Mouse (Mus musculus): Measurements from ENCODE around the gene D10Wsu102e.
A peak's percentile ranks its signal among the peaks of the same experiment; 100 is the strongest.

D10Wsu102e gene

GRCm38 (mm10) chr10:83359956-83360355, at the start of gene D10Wsu102e:
D10Wsu102e (plus strand) TSS chr10:83360221.
- peak; percentile 99 for DNase-seq

GRCm38 (mm10) chr10:83310356-83310755, 49.7 kb upstream of the D10Wsu102e start:
- DNase-seq, result no peak

- no peak for DNase-seq
Measured at GRCm38 (mm10) chr10:83313033-83313432, 47.0 kb upstream of the D10Wsu102e start.

GRCm38 (mm10) chr10:83320396-83320795, 39.6 kb upstream of the D10Wsu102e start:
- no peak for DNase-seq

GRCm38 (mm10) chr10:83320870-83321269, 39.2 kb upstream of the D10Wsu102e start:
- DNase-seq, result no peak

GRCm38 (mm10) chr10:83321528-83321927, 38.5 kb upstream of the D10Wsu102e start:
- DNase-seq, result no peak

- DNase-seq, result no peak
Measured at GRCm38 (mm10) chr10:83322551-83323100, 37.4 kb upstream of the D10Wsu102e start.

GRCm38 (mm10) chr10:83324871-83325270, 35.1 kb upstream of the D10Wsu102e start:
- no peak for DNase-seq

GRCm38 (mm10) chr10:83325903-83326302, 34.1 kb upstream of the D10Wsu102e start:
- DNase-seq, result no peak

GRCm38 (mm10) chr10:83326648-83327285, 33.3 kb upstream of the D10Wsu102e start:
- no peak for DNase-seq

GRCm38 (mm10) chr10:83328791-83329190, 31.2 kb upstream of the D10Wsu102e start:
- DNase-seq, result no peak

- no peak for DNase-seq
Measured at GRCm38 (mm10) chr10:83330336-83330735, 29.7 kb upstream of the D10Wsu102e start.

- no peak for DNase-seq
Measured at GRCm38 (mm10) chr10:83331811-83332210, 28.2 kb upstream of the D10Wsu102e start.

GRCm38 (mm10) chr10:83332581-83332980, 27.4 kb upstream of the D10Wsu102e start:
- DNase-seq, result no peak

GRCm38 (mm10) chr10:83336336-83336735, 23.7 kb upstream of the D10Wsu102e start:
- no peak for DNase-seq

GRCm38 (mm10) chr10:83337159-83337951, 22.7 kb upstream of the D10Wsu102e start, which contains the start of gene Slc41a2:
Slc41a2 (minus strand) TSS chr10:83337882.
- DNase-seq, result peak; percentile 64

- DNase-seq, result no peak
Measured at GRCm38 (mm10) chr10:83337971-83338598, 21.9 kb upstream of the D10Wsu102e start.

- no peak for DNase-seq
Measured at GRCm38 (mm10) chr10:83341226-83341625, 18.8 kb upstream of the D10Wsu102e start.

GRCm38 (mm10) chr10:83343171-83343570, 16.9 kb upstream of the D10Wsu102e start:
- DNase-seq, result no peak

GRCm38 (mm10) chr10:83343828-83344685, 16.0 kb upstream of the D10Wsu102e start:
- DNase-seq, result no peak

GRCm38 (mm10) chr10:83345693-83346358, 14.2 kb upstream of the D10Wsu102e start:
- no peak for DNase-seq

GRCm38 (mm10) chr10:83346359-83346736, 13.7 kb upstream of the D10Wsu102e start:
- DNase-seq, result no peak

Data from lung, postnatal 10 days (tissue).